ENCODE assay signal across 11 mouse cellular contexts in genomic region chr12:111535281-111535680, GRCm38 (mm10). TPM values are rescaled to one million over a fixed set of nuclear protein-coding genes. Genes with fewer than 3 reads are reported as not detected.
DNase-seq lines count a peak whose midpoint lies in the region; ATAC-seq and TF ChIP-seq lines count a peak whose summit lies in the region.
"Had no signal": no experiment of that assay in that cellular context is flagged by ENCODE, and none has a peak within 500 bp of the region (broad histone marks: within the 10 kb centered on the region; RNA-seq: fewer than 3 reads in every experiment).

No protein-coding gene starts in this region.

- H3K36me3 ChIP-seq in embryonic facial prominence, embryonic 13.5 days = peaks cover 13% of the 10 kb centered on the region
- H3K36me3 ChIP-seq in embryonic facial prominence, embryonic 10.5 days (replicated peaks) = peaks cover 17% of the 10 kb centered on the region
- H3K36me3 ChIP-seq in neural tube, embryonic 15.5 days = peaks cover 9% of the 10 kb centered on the region
- H3K36me3 ChIP-seq in liver, embryonic 15.5 days (replicated peaks) = peaks cover 14% of the 10 kb centered on the region

- WGBS in embryonic facial prominence, embryonic 13.5 days = 70% methylated on average over 6 of the region's 6 CpGs
- WGBS in embryonic facial prominence, embryonic 10.5 days = 67% methylated on average over 6 of the region's 6 CpGs
- WGBS in neural tube, embryonic 15.5 days = 63% methylated on average over 6 of the region's 6 CpGs
- 10% methylated on average over 6 of the region's 6 CpGs for WGBS in liver, embryonic 15.5 days (ENCODE audit: insufficient replicate concordance)

- H3K9me3 ChIP-seq in embryonic facial prominence, embryonic 13.5 days = no peaks in the 10 kb centered on the region
- no peaks in the 10 kb centered on the region for H3K9me3 ChIP-seq in embryonic facial prominence, embryonic 10.5 days
- no peaks in the 10 kb centered on the region for H3K9me3 ChIP-seq in neural tube, embryonic 15.5 days (replicated peaks)
- H3K9me3 ChIP-seq in liver, embryonic 15.5 days (replicated peaks) = no peaks in the 10 kb centered on the region

- H3K27me3 ChIP-seq in embryonic facial prominence, embryonic 13.5 days = no peaks in the 10 kb centered on the region
- H3K27me3 ChIP-seq in embryonic facial prominence, embryonic 10.5 days (replicated peaks; ENCODE audit: low read depth, poor library complexity, severe bottlenecking) = no peaks in the 10 kb centered on the region
- H3K27me3 ChIP-seq in neural tube, embryonic 15.5 days (replicated peaks) = no peaks in the 10 kb centered on the region
- H3K27me3 ChIP-seq in liver, embryonic 15.5 days = peaks cover 43% of the 10 kb centered on the region

- no peak overlapping the region for H3K4me3 ChIP-seq in embryonic facial prominence, embryonic 13.5 days
- no peak overlapping the region for H3K4me3 ChIP-seq in embryonic facial prominence, embryonic 10.5 days
- no peak overlapping the region for H3K4me3 ChIP-seq in neural tube, embryonic 15.5 days (replicated peaks)
- H3K4me3 ChIP-seq in liver, embryonic 15.5 days (replicated peaks) = 0 out of 2 replicates have a peak overlapping the region, but pooled peaks have one; percentile 4
- no peak overlapping the region for H3K4me3 ChIP-seq in gastrocnemius, adult 2 months

- no peak for ATAC-seq in embryonic facial prominence, embryonic 13.5 days (ENCODE audit: insufficient number of reproducible peaks, insufficient read depth, low FRiP score, low TSS enrichment, low read depth)
- ATAC-seq in neural tube, embryonic 15.5 days (ENCODE audit: low FRiP score) = no peak
- peak; percentile 40 for ATAC-seq in liver, embryonic 15.5 days (ENCODE audit: insufficient read depth)
- ATAC-seq: inflammation-experienced regulatory T-cells, adult 6 months; midbrain, embryonic 16.5 days had no signal

- no peak overlapping the region for H3K4me2 ChIP-seq in embryonic facial prominence, embryonic 13.5 days
- H3K4me2 ChIP-seq in neural tube, embryonic 15.5 days = no peak overlapping the region
- H3K4me2 ChIP-seq in liver, embryonic 15.5 days = peak overlapping the region; percentile 71

- intact Hi-C loops in left cerebral cortex, postnatal 10 days (cut with DNase I) = loop anchor here (5.0 kb wide), 1 partner anchor 37 kb away; the partner anchor contains the start of gene Mark3
- intact Hi-C loops in gastrocnemius, adult 2 months (cut with DNase I) = no loop called here

- no peak for TF ChIP-seq CTCF in gastrocnemius, adult 2 months (IDR thresholded peaks at IDR 0.05)

- DNase-seq in embryonic facial prominence, embryonic 10.5 days (ENCODE audit: low spot score) = no peak
- DNase-seq in neural tube, embryonic 10.5 days (ENCODE audit: extremely low spot score, low spot score) = no peak
- no peak for DNase-seq in left cerebral cortex, postnatal 10 days (ENCODE audit: extremely low spot score in 1 of 2, low spot score in 2 of 2)
- DNase-seq in retina, embryonic 14.5 days (ENCODE audit: low spot score) = no peak
- DNase-seq in gastrocnemius, adult 2 months = no peak
- DNase-seq: right cerebral cortex, postnatal 14 days had no signal

- H3K27ac ChIP-seq in embryonic facial prominence, embryonic 13.5 days = no peak overlapping the region
- H3K27ac ChIP-seq in embryonic facial prominence, embryonic 10.5 days (replicated peaks) = no peak overlapping the region
- no peak overlapping the region for H3K27ac ChIP-seq in neural tube, embryonic 15.5 days (replicated peaks)
- peak overlapping the region; percentile 94 for H3K27ac ChIP-seq in liver, embryonic 15.5 days (replicated peaks)
- no peak overlapping the region for H3K27ac ChIP-seq in gastrocnemius, adult 2 months

- 0 out of 2 replicates have a peak overlapping the region, but pooled peaks have one; percentile 28 for H3K9ac ChIP-seq in embryonic facial prominence, embryonic 13.5 days
- 0 out of 2 replicates have a peak overlapping the region, but pooled peaks have one; percentile 10 for H3K9ac ChIP-seq in neural tube, embryonic 15.5 days (replicated peaks)
- H3K9ac ChIP-seq in liver, embryonic 15.5 days = 0 out of 2 replicates have a peak overlapping the region, but pooled peaks have one; percentile 19

- H3K4me1 ChIP-seq in embryonic facial prominence, embryonic 13.5 days = peaks cover 22% of the 10 kb centered on the region
- peaks cover 23% of the 10 kb centered on the region for H3K4me1 ChIP-seq in embryonic facial prominence, embryonic 10.5 days
- peaks cover 28% of the 10 kb centered on the region for H3K4me1 ChIP-seq in neural tube, embryonic 15.5 days
- H3K4me1 ChIP-seq in liver, embryonic 15.5 days (replicated peaks) = peaks cover 51% of the 10 kb centered on the region

RNA-seq across cellular contexts. Expression of gene Eif5, which starts 2.5 kb away (rescaled TPM):
- polyA plus RNA-seq in embryonic facial prominence, embryonic 13.5 days (2015; fragmentation: Nextera tagmentation; extraction: Ambion mirVana) = 507 and 586 TPM in 2 replicates
- 722 and 727 TPM in 2 replicates for polyA plus RNA-seq in embryonic facial prominence, embryonic 10.5 days (2016; fragmentation: Nextera tagmentation; extraction: Ambion mirVana)
- 547 and 548 TPM in 2 replicates for polyA plus RNA-seq in neural tube, embryonic 15.5 days (2015; fragmentation: Nextera tagmentation; extraction: Ambion mirVana)
- 499 and 578 TPM in 2 replicates for polyA plus RNA-seq in liver, embryonic 15.5 days (2015; fragmentation: Nextera tagmentation; extraction: Ambion mirVana)
- 100 to 1,000 TPM; 265 to 276 TPM for total RNA-seq in left cerebral cortex, postnatal 10 days (2021)
- 100 to 1,000 TPM; 160 to 166 TPM for total RNA-seq in gastrocnemius, adult 2 months (2021)

RNA-seq across cellular contexts. Expression of gene Mark3, which starts 39.0 kb away (rescaled TPM):
- 49.4 and 52.0 TPM in 2 replicates for polyA plus RNA-seq in embryonic facial prominence, embryonic 13.5 days (2015; fragmentation: Nextera tagmentation; extraction: Ambion mirVana)
- polyA plus RNA-seq in embryonic facial prominence, embryonic 10.5 days (2016; fragmentation: Nextera tagmentation; extraction: Ambion mirVana) = 41.7 and 45.6 TPM in 2 replicates
- 44.4 and 47.0 TPM in 2 replicates for polyA plus RNA-seq in neural tube, embryonic 15.5 days (2015; fragmentation: Nextera tagmentation; extraction: Ambion mirVana)
- polyA plus RNA-seq in liver, embryonic 15.5 days (2015; fragmentation: Nextera tagmentation; extraction: Ambion mirVana) = 13.3 and 17.4 TPM in 2 replicates
- 100 to 1,000 TPM; 132 to 137 TPM for total RNA-seq in left cerebral cortex, postnatal 10 days (2021)
- total RNA-seq in gastrocnemius, adult 2 months (2021) = 10 to 100 TPM; 48.2 to 60.7 TPM

RNA-seq across cellular contexts. Expression of gene Gm266, which starts 49.7 kb away (rescaled TPM):
- 9.5 and 12.1 TPM in 2 replicates for polyA plus RNA-seq in embryonic facial prominence, embryonic 13.5 days (2015; fragmentation: Nextera tagmentation; extraction: Ambion mirVana)
- polyA plus RNA-seq in embryonic facial prominence, embryonic 10.5 days (2016; fragmentation: Nextera tagmentation; extraction: Ambion mirVana) = 15.7 and 19.8 TPM in 2 replicates
- polyA plus RNA-seq in neural tube, embryonic 15.5 days (2015; fragmentation: Nextera tagmentation; extraction: Ambion mirVana) = 2.9 and 12.0 TPM in 2 replicates
- 0.56 and 0.62 TPM in 2 replicates for polyA plus RNA-seq in liver, embryonic 15.5 days (2015; fragmentation: Nextera tagmentation; extraction: Ambion mirVana)
- total RNA-seq in left cerebral cortex, postnatal 10 days (2021) = 1 to 10 TPM; 4.0 TPM
- under 1 TPM; 0.20 to 0.33 TPM for total RNA-seq in gastrocnemius, adult 2 months (2021)
- polyA plus RNA-seq: inflammation-experienced regulatory T-cells, adult 6 months had no signal
